Mouse (Mus musculus) thymus, adult 2 months (tissue): Measurements from ENCODE around the gene Otx1.

Experiments used
- CTCF ChIP-seq: fragments of 200-500 bp; IDR thresholded peaks from 2 replicates; pipeline ENCODE4 v1.5.1; 2012; ENCODE audit warnings: mild to moderate bottlenecking, control low read depth, low read length, moderate library complexity, borderline replicate concordance; ENCODE audit not compliant: control insufficient read depth, poor library complexity, insufficient read depth; ENCODE audit errors: extremely low read depth
- POLR2A ChIP-seq: fragments of 200-500 bp; IDR thresholded peaks from 2 replicates; pipeline ENCODE4 v1.6.1; 2012; ENCODE audit warnings: mild to moderate bottlenecking, low read length, control low read depth, moderate library complexity; ENCODE audit not compliant: control insufficient read depth, poor library complexity, insufficient read depth; ENCODE audit errors: extremely low read depth

DNA sequence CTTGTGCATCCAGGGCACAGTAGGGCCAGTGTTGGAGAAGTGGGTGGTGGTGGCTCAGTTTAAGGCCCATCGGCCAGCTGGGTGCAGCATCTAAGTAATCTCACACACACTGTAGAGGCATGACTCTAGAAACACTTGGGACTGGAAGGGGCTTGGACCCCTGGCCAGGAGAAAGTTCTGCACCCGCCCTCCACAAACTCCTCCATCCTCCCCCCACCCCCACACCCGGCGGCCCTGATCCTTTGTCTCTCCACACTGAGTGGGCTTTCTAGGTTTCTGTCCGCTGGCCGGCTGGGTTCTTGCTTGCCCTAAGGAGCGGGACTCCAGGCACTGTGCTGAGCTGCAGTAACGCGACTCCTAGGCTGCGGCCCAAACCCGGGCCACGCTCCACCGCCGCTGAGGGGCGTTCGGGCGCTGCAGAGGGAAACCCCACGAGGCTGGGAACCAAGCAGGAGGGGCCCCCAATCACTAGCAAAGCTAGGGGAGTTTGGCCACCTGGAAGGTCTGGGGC is 1.7 kb upstream of the Otx1 start:
- TF ChIP-seq CTCF (no peak), POLR2A (no peak)
